Mouse (Mus musculus) WW6 (cell line): ENCODE measurements at regions not wholly inside any gene's neighbourhood (a gene's known extent, or its start where the extent isn't known, plus 50 kb on each side); places are given as distances from the start of the nearest gene placed in this dataset.

ENCODE experiments used
- DNase-seq: peaks from one replicate; pipeline ENCODE4 v3.0.0-alpha.2; 2013; ENCODE audit warnings: low read depth, low spot score

GRCm38 (mm10) chr1:73348476-73348875, 332.8 kb upstream of the Tnp1 start:
- DNase-seq, result no peak

DNA sequence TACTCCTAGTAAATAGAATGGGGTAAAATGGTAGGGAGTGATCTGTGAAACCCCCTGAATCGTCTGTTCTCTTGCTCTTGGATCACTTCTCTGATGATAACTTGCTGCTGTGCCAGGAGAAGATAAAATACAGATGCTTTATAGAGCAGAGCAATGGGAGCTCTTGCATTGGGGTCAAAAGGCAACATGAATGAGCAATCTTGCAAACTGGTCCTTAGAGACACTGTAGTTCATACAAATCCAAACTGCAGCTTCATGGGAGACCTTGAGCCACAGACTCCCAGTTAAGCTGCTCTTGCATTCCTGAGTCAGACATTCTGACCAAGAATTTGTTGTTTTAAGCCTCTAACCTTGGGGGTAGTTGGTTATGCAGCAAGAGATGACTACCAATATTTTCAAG, 328.9 kb upstream of the Tnp1 start:
- DNase-seq, result no peak

DNA sequence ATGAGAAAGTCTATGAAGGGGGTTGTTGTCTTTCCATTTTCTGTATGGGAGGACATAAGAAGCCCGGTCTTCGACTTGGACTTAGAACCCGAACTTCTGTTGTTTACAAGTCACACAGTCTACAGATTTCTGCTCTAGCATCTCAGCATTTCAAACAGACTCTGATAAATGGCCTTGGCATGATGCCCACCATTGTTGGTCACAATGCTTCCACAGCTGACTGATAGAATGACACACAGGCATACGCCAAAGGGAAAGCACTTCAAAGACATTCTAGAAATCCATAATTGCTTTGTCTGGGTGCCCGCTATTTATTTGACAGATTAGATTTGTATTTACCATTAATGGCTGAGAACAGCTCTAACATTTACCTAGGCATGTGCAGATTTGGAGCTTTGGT, 326.2 kb upstream of the Tnp1 start:
- no peak for DNase-seq

- no peak for DNase-seq
Observed at GRCm38 (mm10) chr1:73337401-73337800, 321.7 kb upstream of the Tnp1 start.

- no peak for DNase-seq
Observed at GRCm38 (mm10) chr1:73309556-73309955, 293.8 kb upstream of the Tnp1 start.

- no peak for DNase-seq
Observed at GRCm38 (mm10) chr1:73308420-73308819, 292.7 kb upstream of the Tnp1 start.

DNA sequence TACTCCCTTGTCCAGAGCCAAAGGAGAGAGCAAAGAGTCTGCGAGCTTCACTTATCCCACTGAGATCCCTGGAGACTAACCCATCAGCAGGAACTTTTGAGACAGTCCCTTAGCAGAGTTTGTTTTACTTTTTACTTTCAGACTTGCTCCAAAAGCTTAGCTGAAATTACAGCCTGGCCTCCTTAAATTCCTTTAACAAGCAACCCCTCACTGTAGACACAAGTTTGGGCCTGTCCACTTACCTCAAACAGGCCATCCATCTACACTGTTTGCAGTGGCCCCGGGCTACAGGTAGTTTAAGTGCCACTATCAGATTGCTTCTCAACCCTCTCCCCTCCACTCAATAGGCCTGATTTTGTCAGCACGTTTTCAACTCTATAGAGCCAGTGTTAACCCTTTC, 291.5 kb upstream of the Tnp1 start:
- DNase-seq, result no peak

GRCm38 (mm10) chr1:73299978-73300688, 284.4 kb upstream of the Tnp1 start:
- DNase-seq, result no peak

- no peak for DNase-seq
Observed at GRCm38 (mm10) chr1:73285342-73285741, 269.6 kb upstream of the Tnp1 start.

DNA sequence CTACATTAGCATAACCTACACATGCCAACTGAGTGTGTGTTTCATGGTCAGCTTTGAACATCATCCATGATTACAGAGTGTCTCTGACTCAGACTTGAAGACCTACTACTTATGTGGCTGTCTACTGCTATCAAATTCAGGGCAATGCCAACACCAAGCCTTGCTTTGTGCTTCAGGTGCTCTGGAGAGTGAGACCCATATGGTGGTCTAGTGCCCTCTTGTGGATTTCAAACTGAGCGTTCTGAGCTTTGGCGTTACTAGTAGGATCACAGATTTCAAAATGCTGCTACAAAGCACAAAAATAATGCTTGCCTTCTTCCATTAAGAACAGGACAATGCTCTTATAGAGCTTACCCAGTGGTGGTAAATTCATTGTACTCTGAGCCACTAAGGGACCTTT, 258.8 kb upstream of the Tnp1 start:
- DNase-seq, result no peak

DNA sequence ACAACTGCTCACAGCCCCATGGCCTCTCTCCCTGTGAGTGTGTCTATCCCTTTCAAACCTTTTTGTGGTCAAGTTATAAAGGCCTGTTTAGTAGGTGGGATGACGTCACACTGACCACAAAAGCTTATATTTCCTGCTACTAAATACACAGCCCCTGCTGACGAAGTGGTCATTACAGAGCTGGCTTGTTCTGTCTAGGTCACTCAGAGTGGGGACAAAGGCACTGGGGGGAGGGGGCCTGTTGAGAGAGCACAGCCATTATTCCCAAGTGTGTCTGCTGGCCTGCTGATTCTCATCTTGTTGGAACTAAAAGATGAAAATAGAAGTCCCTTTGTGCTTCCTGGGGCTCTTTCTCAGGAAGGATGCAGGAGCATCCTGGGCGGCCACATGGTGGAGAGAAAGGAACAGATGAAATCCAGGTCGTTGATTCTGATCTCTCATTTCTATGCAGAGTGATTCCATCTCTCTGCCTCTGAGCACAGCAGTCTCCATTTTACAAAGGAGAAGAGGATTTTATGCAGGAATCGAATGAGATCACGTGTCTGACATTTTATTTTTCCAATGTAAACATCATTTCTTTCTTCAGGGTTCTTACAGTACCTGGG, 255.2 kb upstream of the Tnp1 start:
- no peak for DNase-seq

GRCm38 (mm10) chr1:73269051-73269755, 253.5 kb upstream of the Tnp1 start:
- no peak for DNase-seq

DNA sequence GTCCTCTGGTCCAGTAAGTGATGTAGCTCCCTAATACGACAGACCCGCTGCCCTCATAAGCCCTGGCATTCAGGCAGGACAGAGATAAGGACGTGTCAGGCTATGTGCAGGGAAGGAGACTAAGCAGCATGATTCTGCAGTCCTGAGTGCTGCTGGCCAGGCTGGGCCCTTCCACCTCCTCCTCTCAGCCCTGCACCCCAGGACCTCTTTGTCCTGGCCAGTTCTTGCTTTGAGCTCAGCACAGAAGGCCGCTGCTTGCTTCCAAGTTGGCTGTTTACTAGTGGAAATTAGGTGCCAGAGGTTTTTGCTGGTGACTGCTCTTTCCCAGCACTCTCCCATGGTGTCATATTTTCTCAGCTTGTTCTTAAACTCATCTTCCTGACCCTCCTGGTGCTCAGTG, 249.3 kb upstream of the Tnp1 start:
- no peak for DNase-seq

DNA sequence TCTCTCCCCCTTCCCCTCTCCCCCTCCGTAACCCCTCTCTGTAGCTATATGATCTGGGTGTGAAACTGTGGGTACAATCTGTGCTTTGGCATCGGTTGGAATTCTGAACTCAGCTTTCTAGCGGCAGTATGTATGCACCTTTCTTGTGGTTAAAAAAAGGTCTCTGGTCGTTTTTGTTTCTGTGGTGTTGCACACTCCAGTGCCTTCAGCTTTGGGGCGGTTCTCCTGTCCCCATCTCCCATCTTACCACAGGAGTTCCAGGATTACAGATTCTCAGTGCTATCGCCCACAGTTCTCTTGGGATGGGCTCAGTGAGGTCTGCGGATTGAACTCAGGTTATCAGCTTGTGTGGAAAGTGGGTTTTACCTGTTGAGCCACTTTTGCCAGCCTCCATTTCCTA, 248.5 kb upstream of the Tnp1 start:
- DNase-seq, result no peak

DNA sequence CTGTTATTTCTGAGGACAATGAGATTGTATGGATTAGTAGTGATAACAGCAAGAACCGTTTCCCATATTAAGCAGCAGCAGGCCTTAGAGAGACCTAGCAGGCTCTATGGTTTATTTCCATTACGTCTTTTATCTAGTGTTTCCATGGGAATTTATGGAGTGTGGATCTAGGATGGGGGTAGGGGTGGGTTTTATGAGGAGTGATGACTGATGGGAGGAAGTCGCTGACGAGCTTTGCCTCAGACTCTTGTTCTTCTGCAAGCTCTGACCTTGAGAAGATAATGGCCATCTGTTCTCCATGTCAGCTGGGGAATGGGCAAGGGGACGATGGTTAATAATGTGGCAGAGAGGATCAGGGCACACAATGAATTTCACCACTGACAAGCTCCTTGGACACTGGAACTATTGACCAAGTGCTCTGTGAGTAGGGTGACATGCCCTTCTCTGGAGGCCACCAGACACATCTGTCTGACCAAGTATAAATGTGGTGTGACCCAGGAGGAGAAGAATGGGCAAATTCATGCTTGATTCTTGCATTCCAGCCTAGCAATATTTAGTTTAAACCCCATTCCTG, 243.9 kb upstream of the Tnp1 start:
- no peak for DNase-seq

DNA sequence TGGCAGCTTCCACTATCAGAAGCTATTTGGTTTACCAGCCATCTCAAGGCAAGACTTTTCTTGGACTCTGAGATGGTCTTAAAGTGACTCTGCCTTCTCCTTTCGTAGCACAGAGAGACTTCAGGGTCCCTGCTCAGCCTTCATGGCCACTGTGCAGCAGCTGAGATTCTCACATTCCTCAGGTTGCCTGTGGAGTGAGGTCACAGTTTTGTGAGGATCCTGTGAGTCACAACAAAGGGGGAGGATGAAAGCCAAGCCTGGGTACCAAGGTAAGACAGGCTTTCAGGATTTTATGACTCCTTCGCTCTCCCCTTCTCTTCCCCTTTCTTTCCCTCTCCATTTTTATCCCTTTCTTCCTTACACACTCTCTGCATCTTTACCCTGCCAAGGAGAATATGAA, 241.6 kb upstream of the Tnp1 start:
- no peak for DNase-seq

- no peak for DNase-seq
Observed at GRCm38 (mm10) chr1:73251911-73252356, 236.2 kb upstream of the Tnp1 start.

DNA sequence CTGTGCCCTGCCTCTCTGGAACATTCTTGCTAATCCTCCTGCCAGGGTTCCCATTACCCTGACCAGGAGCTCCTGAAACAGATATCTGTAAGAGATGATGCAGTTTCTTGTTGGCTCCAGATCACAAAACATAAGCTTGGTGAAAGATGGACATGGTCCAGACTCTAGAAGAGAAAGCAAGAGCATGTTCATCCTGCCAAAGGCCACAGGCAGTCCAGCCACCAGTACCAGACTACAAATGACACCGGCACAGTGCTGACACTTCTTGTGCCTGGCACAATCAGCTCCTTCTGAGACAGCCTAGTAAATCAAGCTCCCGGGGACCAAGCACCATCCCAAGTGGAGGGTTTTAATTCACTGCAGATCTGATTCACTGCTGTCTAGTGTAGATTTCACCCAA, 228.3 kb upstream of the Tnp1 start:
- DNase-seq, result no peak

DNA sequence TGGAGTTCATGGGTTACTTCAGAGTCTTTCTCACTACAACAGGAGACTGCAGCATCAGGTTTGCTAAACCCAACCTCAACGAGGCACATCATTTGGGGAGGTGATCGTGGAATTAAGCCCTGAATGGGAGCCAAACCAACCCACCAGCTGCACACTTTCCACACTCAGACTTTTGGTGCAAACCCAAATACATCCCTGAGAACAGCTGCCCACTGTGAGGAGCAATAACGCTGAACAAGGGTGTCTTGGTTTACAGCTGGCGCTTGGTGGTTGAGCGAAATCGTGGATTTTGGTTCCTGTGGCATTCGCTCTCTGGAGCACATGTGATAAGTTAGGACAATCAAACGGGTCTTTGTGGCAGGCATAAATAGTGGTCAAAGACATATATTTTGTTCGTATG, 226.6 kb upstream of the Tnp1 start:
- DNase-seq, result no peak

DNA sequence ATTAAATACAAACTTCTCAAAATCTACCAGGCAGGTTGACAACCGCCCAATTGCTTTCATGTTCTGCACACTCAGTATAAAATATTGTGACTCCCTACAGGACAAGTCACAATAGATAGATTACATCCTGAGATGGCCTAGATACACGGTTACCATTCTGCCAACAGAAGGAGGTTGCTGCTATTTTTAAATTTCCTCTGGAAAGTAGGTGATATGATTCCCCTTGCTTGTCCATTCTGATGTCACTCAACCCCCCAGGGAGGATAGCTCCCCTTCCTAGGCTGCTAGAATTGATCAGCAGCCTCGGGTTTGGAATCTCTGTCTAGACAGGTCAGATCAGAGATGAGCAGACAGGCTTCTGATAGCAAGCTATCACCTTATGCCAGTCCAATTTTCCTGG, 221.2 kb upstream of the Tnp1 start:
- DNase-seq, result no peak

DNA sequence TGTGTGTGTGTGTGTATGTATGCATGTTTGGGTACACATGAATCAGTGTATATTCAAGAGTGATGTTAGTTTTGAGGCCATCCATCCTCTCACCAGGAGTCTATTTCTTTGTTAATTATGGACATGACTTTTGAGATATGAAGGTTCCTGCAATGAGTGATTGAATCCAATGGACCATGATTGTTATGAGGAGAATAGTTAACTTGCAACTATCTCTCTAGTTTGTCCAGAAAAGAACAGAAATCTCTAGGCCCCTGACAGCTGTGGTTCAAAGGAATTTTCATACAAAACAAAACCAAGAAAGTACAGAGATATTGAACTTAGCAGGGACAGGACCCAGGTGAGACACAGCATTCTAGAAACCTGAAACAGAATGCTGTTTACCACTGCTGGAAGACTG, 217.9 kb upstream of the Tnp1 start:
- DNase-seq, result no peak

- DNase-seq, result no peak
Observed at GRCm38 (mm10) chr1:73233041-73233440, 217.3 kb upstream of the Tnp1 start.

- no peak for DNase-seq
Observed at GRCm38 (mm10) chr1:73230611-73231010, 214.9 kb upstream of the Tnp1 start.
